Mouse (Mus musculus) urinary bladder, postnatal 4 days (tissue): ENCODE results near the gene Naa35.

ENCODE experiments used
- DNase-seq, 2 experiments: peaks; one replicate each; pipeline ENCODE4 v3.0.0; 2021 to 2022; ENCODE audit warnings: low spot score in 2 of 2

The Naa35 gene

DNA sequence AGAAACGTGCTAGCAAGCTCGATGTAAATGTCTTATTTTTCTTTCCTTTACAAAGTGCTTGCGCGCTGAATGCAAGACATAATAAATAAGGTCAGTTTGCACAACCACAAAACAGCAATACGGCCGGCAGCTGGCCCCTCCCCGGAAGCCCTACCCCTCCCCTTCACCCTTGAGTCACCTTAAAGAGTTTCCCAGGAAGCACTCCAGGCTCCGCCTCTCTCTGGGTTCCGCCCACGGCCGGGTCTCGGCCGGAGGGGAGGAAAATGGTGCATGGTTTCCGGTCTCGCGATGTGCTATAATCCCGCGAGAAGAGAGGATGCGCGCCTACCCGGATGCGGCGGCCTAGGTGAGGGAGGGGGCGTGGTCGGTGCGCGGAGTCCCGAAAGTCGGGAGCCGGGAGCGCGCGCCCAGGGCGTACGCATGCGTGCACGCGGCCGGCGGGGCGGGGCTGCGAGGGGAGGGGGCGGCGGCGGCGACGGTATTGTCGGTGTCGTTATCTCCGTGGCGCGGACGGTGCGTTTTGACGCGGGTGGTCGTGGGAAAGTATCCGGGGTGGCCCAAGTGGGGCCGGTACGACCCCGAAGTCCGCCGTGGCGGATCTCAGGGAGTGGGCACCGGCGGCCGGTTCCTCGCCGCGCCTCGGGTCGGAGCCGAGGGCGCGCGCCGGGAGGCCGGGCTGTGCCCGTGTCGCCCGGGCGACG lies at the start of gene Naa35, which contains the start of gene Agtpbp1:
Gene Naa35, plus strand, starts transcription at position 313 of the 701 bp plus-strand sequence.
Gene Agtpbp1, minus strand, starts transcription at position 281 of the 701 bp plus-strand sequence.
- DNase-seq = peak; percentile 99 to 100

DNA sequence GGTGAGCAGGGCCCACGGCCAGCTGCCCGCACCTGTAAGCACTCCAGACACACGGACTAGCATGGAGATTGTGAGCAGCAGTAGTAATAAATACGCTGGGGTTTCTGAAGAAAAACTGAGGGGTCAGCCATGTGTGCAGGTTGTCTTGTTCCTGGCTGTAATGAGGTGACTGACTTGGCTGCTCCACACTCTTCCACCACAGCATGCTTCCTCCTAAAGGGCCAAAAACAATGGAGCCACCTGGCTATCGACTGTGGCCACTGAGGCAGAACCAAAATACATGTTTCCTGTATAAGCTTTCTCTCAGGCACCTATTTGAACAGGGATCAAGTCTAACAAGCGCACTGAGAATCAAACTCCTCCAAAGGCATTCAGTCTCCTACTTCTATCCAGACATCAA lies 49.3 kb upstream of the Naa35 start:
- no peak for DNase-seq

DNA sequence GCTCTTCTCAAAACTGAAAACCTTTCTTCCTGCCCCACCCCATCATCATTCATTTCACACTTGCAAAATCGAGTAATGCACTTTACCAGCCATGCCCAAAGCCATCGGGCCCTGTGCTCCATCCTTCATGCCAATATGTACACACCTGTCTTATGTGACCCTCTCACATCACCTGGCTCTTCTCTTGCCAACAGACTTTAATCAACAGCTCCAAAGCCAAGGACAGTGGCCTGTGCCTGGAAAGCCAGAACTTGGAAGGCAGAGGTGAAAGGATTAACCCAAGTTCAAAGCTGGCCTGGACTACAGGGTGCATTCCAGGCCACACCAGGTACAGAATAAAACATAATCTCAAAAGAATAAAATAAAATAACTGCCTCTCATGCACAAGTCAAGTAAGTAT lies 48.4 kb upstream of the Naa35 start:
- no peak for DNase-seq

DNA sequence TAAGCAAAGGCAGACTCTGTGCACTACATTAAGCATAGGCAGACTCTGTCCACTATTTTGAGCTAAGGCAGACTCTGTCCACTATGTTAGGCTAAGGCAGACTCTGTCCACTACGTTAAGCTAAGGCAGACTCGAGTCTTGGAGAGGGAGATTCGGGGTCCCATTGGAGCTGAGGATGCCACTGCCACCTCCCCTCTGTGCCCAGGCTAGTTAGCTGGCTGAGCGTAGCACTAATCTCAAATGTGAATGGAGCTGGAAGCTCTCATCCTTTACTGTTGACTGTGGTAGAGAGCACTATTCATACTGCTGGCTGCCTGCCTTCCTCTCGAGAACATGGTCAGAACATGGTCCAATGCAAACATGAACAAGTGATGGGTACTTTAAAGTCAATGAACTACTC lies 46.4 kb upstream of the Naa35 start:
- no peak for DNase-seq

DNA sequence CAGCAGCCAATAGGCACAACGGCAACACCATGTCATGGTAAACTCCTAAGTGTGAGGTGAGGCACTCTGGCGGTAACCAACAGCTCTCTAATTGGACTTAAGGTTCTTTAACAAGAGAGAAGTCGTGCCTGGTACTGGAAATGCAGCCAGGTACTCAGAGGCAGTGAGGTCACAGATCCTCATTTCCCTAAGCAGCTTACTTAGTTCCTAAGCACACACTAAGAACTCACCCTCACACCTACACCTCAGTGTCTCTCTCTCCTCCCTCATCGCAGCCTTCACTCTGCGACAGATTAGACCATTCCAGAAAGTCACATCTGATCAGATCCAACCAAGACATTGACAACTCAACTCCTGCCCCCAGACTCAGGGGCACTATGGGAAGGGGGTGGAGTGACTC lies 45.0 kb upstream of the Naa35 start:
- no peak for DNase-seq

DNA sequence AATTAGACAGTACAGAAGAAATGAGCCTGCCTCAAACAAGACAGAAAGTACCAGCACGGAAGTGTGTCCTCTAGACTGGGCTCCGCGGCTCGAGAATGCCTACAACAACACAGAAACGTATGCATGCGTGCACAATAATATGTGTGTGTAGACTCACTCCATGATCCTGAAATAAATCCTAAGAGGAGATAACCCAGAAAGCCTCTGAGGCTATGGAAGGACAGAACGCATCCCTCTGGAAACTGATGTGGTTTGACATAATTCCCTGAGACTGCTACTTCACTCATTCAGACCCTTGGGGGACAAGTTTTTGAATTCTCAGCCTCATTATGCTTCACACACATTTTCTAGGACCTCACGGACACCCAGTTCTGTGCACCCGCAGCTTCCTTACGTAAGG lies 42.6 kb upstream of the Naa35 start:
- no peak for DNase-seq

DNA sequence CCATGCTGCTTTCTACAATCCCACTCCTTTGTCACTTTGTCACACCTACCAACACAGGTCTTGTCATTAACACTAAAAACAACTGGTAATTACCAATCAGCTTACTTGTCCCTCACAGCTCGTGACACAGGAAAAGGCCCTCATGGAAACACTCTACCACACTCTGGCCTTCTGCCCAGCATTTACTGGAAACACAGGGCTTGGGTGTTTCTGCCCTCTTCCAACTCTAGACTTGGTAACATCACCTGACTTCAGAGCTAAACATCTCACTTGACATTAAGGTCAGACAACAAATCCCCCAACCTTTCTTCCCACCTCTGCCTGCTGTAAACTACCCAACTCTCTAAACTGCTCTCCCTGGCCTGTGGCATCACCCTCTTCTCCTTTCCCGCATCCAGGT lies 38.0 kb upstream of the Naa35 start:
- no peak for DNase-seq

DNA sequence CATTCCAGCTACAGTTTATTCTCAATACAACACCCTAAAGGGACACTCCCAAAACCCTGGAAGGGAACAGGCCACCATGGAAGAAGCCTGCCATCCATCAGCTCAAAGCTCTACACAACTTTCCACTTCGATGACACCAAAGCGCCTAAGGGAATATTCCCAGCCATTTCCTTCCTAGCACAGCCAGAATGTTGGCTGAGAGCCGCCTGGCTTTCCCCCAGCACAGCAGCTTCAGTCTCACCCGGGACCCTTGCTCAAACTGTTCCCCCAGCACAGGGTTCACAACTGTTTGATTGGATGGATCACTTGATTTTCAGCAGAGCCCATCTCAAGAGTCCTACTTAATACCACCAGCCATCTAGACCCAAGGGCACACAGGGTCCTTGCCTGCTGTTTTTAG lies 37.3 kb upstream of the Naa35 start:
- no peak for DNase-seq

DNA sequence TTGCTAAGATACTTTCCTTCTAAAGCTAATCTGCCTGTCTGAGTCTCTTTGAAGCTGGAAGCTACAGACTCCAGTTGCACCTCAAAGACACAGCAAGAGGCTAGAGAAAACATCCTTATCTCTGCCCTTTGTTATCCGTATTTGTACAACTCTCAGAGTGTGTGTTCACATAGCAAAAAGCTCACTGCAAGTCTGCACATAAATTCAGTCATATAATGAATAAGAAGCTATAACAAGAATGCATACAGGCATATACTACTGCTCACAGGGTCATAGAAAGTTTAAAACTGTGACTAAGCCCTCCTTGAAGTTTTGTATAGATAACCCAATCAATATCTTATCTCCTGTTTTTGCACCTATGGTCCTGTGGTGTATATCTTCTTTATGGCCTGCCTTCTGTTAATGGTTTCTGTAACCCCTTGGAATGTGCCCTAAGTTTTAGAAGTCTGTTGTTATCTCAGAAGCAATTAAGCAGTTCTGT lies 35.7 kb upstream of the Naa35 start:
- no peak for DNase-seq

DNA sequence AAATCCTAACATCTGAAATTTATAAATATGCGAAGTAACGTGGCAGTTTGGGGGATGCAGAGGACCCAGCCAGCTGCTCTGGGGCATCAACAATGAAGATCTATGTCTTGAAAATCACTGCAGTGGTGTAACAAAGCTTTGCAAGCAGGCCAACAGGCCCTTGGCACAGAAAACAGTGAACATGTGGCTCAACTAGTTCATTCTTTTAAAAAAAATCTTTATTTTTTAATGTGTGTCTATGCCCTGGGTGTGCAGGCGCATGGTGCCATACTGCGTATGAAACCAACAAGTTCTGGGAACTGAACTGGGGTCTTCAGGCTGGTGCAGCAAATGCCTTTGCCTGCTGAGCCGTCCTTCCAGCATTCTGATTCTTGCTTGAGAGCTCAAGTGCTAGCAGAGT lies 32.8 kb upstream of the Naa35 start:
- no peak for DNase-seq

DNA sequence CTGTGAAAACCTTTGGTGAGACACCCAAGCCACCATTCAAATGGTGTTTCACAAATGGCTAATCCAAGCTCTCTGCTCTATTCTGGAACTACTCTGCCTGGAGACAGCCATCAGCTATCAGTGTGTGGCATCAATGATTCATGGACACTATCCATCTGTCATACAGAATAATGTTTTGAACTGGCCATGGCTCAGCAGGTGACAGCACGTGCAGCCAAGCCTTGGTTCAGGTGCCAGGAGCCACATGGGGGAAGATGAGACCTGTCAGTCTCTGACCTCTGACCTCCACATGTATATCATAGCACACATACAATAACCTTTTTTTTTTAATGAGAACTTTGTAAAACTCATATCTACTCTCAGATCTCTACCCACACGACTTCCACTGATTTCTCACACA lies 32.3 kb upstream of the Naa35 start:
- DNase-seq = no peak

DNA sequence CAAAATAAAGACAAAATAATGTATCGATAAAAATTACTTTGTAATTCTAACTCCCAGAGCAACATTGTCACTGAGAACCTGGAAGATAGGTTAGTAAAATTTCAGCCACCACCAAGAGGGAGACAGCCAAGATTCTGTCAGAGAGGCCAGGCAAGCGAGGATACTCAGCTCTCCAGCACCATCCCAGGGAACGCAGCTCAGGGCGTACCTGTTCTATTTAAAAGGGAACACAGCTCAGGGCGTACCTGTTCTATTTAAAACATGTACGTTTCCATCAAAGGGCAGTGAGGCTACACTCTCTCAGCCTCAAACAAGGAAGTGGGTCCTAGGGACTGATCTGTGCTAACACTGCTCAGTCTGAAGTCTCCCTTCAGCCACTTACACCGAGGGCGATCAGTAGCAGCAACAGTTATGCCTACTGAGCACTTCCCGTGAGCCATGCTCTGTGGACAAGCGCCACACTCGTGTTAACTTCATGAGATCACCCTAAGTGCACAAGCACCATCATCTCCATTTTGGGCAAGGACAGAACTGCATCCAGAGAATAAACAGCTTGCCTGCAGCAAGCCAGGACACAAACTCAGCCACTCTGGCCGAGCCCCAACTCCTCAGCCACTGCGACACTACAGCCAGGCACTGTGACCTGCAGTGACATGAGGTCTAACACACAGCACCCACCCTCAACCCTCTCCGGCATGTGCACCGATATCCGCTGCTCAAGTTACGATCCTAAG lies 30.1 kb upstream of the Naa35 start:
- DNase-seq = no peak

DNA sequence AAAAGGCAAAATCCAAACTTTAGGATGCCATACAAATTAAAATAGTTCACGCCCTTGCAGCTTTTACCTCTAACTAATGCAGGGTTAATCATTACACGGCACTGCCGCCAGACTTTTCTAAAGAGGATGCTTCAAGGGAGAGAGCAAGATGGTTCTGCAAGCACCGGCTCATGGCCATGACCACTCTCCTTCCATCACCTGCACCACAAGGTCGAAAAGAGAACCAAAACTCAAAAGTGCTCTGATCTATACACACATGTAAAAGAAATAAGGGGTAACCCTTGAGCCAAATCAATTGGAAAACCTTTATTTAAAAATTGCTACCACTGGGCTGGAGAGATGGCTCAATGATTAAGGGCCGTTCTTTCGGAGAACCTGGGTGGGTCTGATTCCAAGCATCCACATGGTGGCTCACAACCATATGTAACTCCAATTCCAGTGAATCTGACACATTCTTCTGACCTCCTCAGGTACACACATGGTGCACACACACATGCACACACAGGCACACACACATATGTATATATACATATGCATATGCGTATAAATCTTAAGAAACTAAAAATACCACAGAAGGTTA lies 29.4 kb upstream of the Naa35 start:
- no peak for DNase-seq

DNA sequence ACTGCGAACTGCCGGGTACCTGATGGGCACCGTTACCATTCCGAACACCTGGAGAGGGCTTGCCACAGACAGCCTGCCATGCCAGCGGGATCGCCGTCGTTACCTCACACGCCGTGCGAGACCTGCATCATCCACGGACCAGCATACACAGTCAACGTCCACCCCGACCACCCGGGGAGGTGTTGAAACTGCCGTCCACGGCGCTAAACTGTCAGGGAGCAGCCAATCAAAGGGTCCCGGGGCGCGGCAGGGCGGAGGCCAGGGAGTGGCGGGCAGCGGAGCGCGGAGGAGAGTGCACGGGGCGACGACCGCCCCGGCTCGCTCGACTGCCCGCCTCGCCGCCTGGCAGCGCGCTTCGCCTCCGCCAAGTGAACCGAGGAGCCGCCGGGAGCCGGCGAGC lies 28.4 kb upstream of the Naa35 start:
- DNase-seq = peak; percentile 47 to 64

DNA sequence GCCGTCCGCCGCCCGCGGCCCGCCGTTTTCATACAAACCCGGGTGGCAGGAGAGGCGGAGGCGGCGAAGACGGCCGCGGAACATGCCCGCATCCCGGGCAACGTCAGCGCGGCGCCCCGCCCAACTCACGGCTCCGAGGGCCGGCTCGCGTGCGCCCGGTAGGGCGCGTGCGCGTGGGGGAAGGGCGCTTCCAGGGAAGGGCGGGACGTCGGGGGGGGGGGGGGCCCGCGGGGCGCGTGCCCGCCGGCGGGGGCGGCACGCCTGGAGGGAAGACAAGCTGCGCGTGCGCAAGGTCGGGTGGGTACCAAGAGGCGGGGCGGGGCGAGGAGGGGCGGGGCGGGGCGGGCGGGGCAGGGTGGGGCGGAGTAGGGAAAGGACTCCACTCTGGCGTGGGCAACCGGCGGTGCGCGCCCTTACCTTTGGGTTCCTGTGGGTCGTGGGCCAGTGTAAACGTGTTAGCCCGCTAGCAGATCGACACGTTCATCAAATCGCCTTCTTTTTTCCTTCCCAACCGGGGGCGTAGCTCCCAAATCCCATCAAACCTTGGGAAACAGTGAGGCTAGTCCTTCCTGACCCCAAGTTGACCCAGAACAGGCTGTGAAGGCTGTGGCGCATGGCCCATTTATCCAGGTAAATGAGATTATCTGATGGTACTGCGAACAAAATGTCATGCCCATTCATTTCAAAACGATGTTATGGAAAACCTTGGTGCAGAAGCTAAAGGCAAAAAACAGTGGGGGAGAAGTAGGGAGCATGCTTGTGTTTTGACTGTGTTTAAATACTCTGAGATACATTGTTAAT lies 27.7 kb upstream of the Naa35 start:
- peak; percentile 81 to 82 for DNase-seq

DNA sequence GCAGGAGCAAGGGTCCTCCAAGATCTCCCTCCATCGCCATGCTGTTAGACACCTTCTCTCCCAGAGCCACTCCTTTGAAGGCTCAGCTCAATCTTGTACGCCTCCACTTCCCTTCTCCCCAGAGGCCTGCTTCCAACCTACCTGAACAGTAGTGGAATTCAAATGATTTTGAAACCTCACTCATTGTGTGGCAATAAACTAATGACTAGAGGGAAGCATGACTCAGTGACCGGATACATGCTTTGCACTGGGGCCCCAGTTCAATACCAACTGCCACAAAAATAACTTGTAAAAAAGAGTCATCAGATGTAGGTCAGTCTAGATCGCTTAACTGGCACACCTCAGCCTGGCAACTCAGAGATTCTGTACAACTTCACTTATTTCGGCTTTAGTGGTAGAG lies 26.3 kb upstream of the Naa35 start:
- DNase-seq = no peak

DNA sequence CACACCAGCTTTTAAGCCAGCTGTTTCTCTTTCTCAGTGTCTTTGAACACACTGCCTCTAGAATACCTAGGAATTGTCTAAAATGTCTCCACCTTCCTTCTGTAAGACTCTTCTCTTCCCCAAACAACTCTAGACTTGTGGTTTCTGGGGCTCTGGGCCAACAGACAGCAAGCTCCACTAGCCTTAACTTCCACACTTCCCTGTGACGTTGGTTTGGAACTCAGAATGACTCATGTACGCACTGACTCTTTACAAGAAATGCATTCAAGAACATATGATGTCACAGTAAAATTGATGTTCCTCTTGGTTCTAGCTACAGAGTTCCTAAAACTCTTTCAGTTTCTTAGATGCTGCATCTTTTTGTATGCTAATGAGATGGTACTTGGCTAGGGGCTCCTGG lies 22.6 kb upstream of the Naa35 start:
- DNase-seq = no peak

DNA sequence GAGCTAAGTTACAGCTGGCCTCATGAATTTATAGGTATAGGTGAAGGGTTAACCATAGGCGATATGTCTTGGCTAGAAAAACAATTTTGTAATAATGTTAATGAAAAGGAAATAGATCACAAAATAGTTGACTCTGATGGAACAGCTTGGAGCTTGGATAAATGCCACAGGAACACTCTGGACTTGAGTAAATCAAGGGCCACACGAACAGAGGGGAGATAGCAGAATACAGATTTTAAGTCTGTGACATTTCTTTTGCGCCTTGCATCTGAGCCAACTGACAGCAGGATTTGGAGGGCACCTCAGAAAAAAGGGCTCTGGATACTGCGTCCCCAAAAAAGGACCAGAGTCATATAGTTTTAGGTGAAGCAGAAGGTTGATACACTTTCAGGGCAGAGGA lies 20.6 kb upstream of the Naa35 start:
- no peak for DNase-seq

DNA sequence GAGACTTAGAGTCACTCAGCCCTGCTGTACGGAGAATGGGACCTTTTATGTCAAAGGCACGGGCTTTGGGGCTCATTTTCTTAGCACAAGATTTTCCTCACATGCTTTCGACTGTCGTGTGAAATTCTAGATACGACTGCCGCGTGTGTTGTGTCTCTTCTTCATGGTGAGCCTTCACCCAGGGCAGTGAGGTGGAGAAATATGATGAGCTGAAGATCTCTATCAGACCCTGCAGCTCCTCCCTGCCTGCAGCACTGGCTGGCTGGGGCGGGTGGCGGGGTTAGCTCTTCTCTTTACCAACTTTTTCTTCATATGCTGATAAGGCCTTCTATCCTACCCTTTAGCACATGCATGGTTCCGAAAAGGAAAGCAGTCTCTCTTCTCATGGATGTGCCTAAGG lies 20.1 kb upstream of the Naa35 start:
- no peak for DNase-seq

DNA sequence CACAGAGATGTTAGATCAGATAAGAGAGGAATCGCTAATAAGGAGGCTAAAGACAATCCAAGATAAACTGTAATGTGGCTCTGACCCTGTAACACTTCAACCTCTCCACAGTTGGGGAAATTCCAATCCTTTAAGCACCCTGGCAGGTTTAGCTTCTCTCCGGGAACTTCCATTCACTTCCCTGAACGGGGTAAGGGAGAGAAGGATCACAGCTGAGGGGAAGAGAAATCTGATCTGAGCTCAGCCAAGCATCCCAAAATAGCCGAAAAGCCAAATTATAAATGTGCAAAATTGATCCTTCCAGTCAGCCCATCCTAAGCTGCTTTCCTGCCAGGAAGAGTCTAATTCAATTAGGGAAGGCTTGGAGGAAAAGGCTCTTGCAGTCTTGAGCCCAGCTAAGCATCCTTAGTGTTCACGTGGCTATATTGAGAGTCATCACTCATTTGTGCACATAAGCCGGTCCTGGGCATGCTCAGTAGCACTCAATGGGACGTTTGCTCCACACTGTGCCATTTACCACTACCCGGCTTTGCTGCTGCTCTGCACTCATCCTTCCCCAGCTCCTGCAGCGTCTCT lies 19.0 kb upstream of the Naa35 start:
- DNase-seq = no peak

DNA sequence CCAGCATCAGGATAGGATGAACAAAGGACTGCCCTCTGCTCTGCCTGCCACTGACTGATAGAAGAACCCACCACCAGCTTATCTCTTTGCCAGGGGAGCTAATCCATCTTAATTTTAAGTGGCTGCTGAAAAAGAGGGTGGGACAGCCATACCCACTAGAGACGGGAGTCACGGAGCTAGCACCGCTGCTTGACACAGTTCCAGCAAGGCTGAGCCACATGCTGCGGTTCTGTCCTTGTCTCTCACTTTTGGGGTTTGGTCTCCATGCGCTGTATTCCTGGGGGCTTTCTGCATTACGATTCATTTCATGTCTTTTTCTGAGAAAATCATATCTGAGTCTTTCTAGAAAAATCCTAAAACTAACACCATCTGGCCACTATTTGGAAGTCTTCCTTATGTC lies 14.0 kb upstream of the Naa35 start:
- DNase-seq = no peak

DNA sequence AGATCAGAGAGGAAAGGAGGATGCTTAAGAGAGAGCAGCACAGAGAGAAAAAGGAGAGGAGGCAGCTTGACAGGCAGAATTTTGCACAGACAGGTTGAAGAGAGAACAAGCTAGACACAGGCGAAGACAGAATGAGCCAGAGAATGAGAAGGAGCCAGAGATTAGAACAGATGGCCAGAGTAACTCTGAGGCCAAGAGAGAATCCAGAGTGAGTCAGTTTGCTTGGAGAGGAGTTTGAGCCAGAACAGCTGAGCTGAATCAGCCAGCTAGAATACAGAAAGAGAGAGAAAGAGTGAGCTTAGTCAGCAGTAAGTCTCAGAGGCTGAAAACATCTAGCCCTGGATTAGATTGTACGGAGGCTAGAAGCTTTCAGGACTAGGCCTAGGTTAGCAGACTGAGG lies 12.5 kb upstream of the Naa35 start:
- no peak for DNase-seq
